Mouse (Mus musculus) heart, adult 2 months (tissue): Measurements from ENCODE around the gene Olfr1437. TPM values are rescaled to one million over a fixed set of nuclear protein-coding genes. Genes with fewer than 3 reads are reported as not detected.

ENCODE experiments used
- DNase-seq, 2 experiments: peaks; one replicate each; pipeline ENCODE4 v3.0.0; 2021
- H3K27ac ChIP-seq: fragments of 200-600 bp; 2 replicates; pipeline ENCODE4 v1.8.1; 2022
- H3K27me3 ChIP-seq: fragments of 200-500 bp; 2 replicates; pipeline ENCODE4 v1.6.1; 2012; ENCODE audit warnings: mild to moderate bottlenecking, low read length, inconsistent platforms, mixed read lengths; ENCODE audit not compliant: control insufficient read depth, insufficient read depth
- H3K36me3 ChIP-seq: fragments of 200-500 bp; 2 replicates; pipeline ENCODE4 v1.6.1; 2012; ENCODE audit warnings: low read length, inconsistent platforms; ENCODE audit not compliant: control insufficient read depth, insufficient read depth
- H3K4me1 ChIP-seq: fragments of 200-500 bp; 2 replicates; pipeline ENCODE4 v1.6.1; 2011; ENCODE audit warnings: low read length; ENCODE audit not compliant: control insufficient read depth, insufficient read depth
- H3K4me3 ChIP-seq: fragments of 200-600 bp; 2 replicates; pipeline ENCODE4 v1.8.1; 2022
- H3K79me2 ChIP-seq: fragments of 200-500 bp; replicated peaks from 2 replicates; pipeline ENCODE4 v1.6.1; 2012; ENCODE audit warnings: mild to moderate bottlenecking, inconsistent platforms, low read length, moderate library complexity, mixed read lengths; ENCODE audit not compliant: control insufficient read depth, insufficient read depth
- H3K9ac ChIP-seq: fragments of 200-500 bp; 2 replicates; pipeline ENCODE4 v1.6.1; 2012; ENCODE audit warnings: low read depth, mild to moderate bottlenecking, control low read depth, inconsistent platforms, low read length, mixed read lengths
- CTCF ChIP-seq: fragments of 200-600 bp; IDR thresholded peaks from 2 replicates; pipeline ENCODE4 v1.8.1; 2022; ENCODE audit warnings: antibody characterized with exemption, mild to moderate bottlenecking, moderate library complexity
- EP300 ChIP-seq: fragments of 200-500 bp; IDR thresholded peaks from 2 replicates; pipeline ENCODE4 v1.6.1; 2011; ENCODE audit warnings: low read depth, low read length, control low read depth; ENCODE audit not compliant: insufficient read depth
- POLR2A ChIP-seq: fragments of 200-500 bp; IDR thresholded peaks from 2 replicates; pipeline ENCODE4 v1.6.1; 2011; ENCODE audit warnings: mild to moderate bottlenecking, low read depth, low read length, control low read depth; ENCODE audit not compliant: insufficient read depth
- WGBS: fragments of 180-500 bp; shearing (Covaris S2); methylation state at CpG from one replicate; pipeline ENCODE4 v1.1.7; 2018; 5-methylcytosine and 5-hydroxymethylcytosine counted together
- intact Hi-C: fragments of 180-260 bp; cut with DNase I; formaldehyde crosslinking; loops from one replicate; pipeline ENCODE4 v1.15.1; 2025
- polyA plus RNA-seq: library from polyadenylated mRNA; depleted of rRNA; stranded (reverse); fragments of >200 nt; gene quantifications from 2 replicates; pipeline ENCODE4 v1.2.3, GENCODE M21; 2012; rRNA removed
- total RNA-seq, 2 experiments: library from RNA; stranded (reverse); gene quantifications; 2 replicates each; pipeline ENCODE4 v1.2.3; 2021

Olfr1437 gene
- total and polyA plus RNA-seq, 3 experiments: not detected

- H3K4me1 ChIP-seq: no peaks in the 10 kb centered on the region
- TF ChIP-seq EP300 (no peak), POLR2A (no peak), CTCF (no peak)
- H3K9ac ChIP-seq: no peak within 1 kb of the TSS
- intact Hi-C loops: no loop called here
- no peak for DNase-seq
- H3K79me2 ChIP-seq: no peaks in the 10 kb centered on the region
- 51% methylated on average over 2 of the region's 2 CpGs for WGBS
- no peak within 1 kb of the TSS for H3K4me3 ChIP-seq
- H3K36me3 ChIP-seq: no peaks in the 10 kb centered on the region
- H3K27ac ChIP-seq: no peak within 1 kb of the TSS
- H3K27me3 ChIP-seq: no peaks in the 10 kb centered on the region
Observed at GRCm38 (mm10) chr19:12279554-12279953, 45.3 kb downstream of the Olfr1437 start, which contains the start of gene Olfr1434. TSS of gene Olfr1434 (plus strand) at chr19:12279854.

Other genes starting within 250 kb of the Olfr1437 start
- gene Olfr1425, start 247.4 kb downstream of the Olfr1437 start, total RNA-seq: not detected
- not detected in 2 replicates for gene Olfr1425, start 247.4 kb downstream of the Olfr1437 start, polyA plus RNA-seq
- not detected for gene Olfr1426, start 233.1 kb downstream of the Olfr1437 start, total RNA-seq
- gene Olfr1426, start 233.1 kb downstream of the Olfr1437 start, polyA plus RNA-seq: not detected in 2 replicates
- not detected for gene Olfr1427, start 221.8 kb downstream of the Olfr1437 start, total RNA-seq
- not detected in 2 replicates for gene Olfr1427, start 221.8 kb downstream of the Olfr1437 start, polyA plus RNA-seq
- not detected for gene Olfr1428, start 209.2 kb downstream of the Olfr1437 start, total RNA-seq
- not detected in 2 replicates for gene Olfr1428, start 209.2 kb downstream of the Olfr1437 start, polyA plus RNA-seq
- not detected for gene Olfr76, start 201.9 kb downstream of the Olfr1437 start, total RNA-seq
- gene Olfr76, start 201.9 kb downstream of the Olfr1437 start, polyA plus RNA-seq: not detected in 2 replicates
- not detected for gene Olfr1555-ps1, start 155.0 kb downstream of the Olfr1437 start, total RNA-seq
- not detected in 2 replicates for gene Olfr1555-ps1, start 155.0 kb downstream of the Olfr1437 start, polyA plus RNA-seq
- not detected for gene Olfr1431, start 124.5 kb downstream of the Olfr1437 start, total RNA-seq
- not detected in 2 replicates for gene Olfr1431, start 124.5 kb downstream of the Olfr1437 start, polyA plus RNA-seq
- gene Olfr1432, start 92.5 kb downstream of the Olfr1437 start, total RNA-seq: not detected
- not detected in 2 replicates for gene Olfr1432, start 92.5 kb downstream of the Olfr1437 start, polyA plus RNA-seq
- gene Olfr262, start 83.4 kb downstream of the Olfr1437 start, total RNA-seq: not detected
- not detected in 2 replicates for gene Olfr262, start 83.4 kb downstream of the Olfr1437 start, polyA plus RNA-seq
- not detected for gene Olfr235, start 64.1 kb downstream of the Olfr1437 start, total RNA-seq
- gene Olfr235, start 64.1 kb downstream of the Olfr1437 start, polyA plus RNA-seq: not detected in 2 replicates
- gene Olfr1434, start 45.2 kb downstream of the Olfr1437 start, total RNA-seq: not detected
- gene Olfr1434, start 45.2 kb downstream of the Olfr1437 start, polyA plus RNA-seq: not detected in 2 replicates
- gene Olfr1436, start 26.0 kb downstream of the Olfr1437 start, total RNA-seq: not detected
- gene Olfr1436, start 26.0 kb downstream of the Olfr1437 start, polyA plus RNA-seq: not detected in 2 replicates
- not detected for gene Olfr1438-ps1, start 10.8 kb upstream of the Olfr1437 start, total RNA-seq
- not detected in 2 replicates for gene Olfr1438-ps1, start 10.8 kb upstream of the Olfr1437 start, polyA plus RNA-seq
- gene Olfr1440, start 62.2 kb upstream of the Olfr1437 start, total RNA-seq: not detected
- gene Olfr1440, start 62.2 kb upstream of the Olfr1437 start, polyA plus RNA-seq: not detected in 2 replicates
- not detected for gene Olfr1441, start 92.3 kb upstream of the Olfr1437 start, total RNA-seq
- gene Olfr1441, start 92.3 kb upstream of the Olfr1437 start, polyA plus RNA-seq: not detected in 2 replicates
- gene Pfpl, start 102.8 kb upstream of the Olfr1437 start, total RNA-seq: not detected
- not detected in 2 replicates for gene Pfpl, start 102.8 kb upstream of the Olfr1437 start, polyA plus RNA-seq
- 1 to 10 TPM; 7.4 to 8.0 TPM for gene Mpeg1, start 135.7 kb upstream of the Olfr1437 start, total RNA-seq
- gene Mpeg1, start 135.7 kb upstream of the Olfr1437 start, polyA plus RNA-seq: 3.5 and 4.3 TPM in 2 replicates
- 1 to 10 TPM; 5.7 to 6.2 TPM for gene Dtx4, start 176.4 kb upstream of the Olfr1437 start, total RNA-seq
- gene Dtx4, start 176.4 kb upstream of the Olfr1437 start, polyA plus RNA-seq: 3.7 and 5.0 TPM in 2 replicates
- gene Fam111a, start 220.6 kb upstream of the Olfr1437 start, total RNA-seq: 1 to 10 TPM; 4.4 to 4.7 TPM
- 1.5 and 2.7 TPM in 2 replicates for gene Fam111a, start 220.6 kb upstream of the Olfr1437 start, polyA plus RNA-seq